Mouse (Mus musculus): ENCODE measurements around the gene Pcdh17. TPM values are rescaled to one million over a fixed set of nuclear protein-coding genes. Genes with fewer than 3 reads are reported as not detected.

The Pcdh17 gene
- polyA plus RNA-seq, 1 experiment from 2014 or later: 5.3 TPM

DNA sequence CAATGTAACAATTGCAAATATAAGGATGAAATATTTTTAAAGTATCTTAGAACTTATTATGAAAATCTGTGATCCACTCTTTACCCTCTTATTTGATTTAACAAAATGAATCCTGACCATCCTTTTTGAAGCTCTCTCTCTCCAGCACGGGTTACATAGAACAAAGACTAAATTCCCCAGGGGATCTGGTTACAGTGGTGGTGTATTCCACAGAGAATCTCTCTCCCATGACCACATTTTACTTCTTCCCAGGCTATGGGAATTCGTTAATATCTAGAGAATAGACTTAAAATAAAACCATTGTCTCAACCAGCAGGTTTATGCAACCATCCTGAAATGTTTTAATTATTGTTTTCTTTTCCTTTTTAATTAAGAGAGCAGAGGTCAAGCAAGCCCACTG is 89.0 kb downstream of the Pcdh17 start:
- Histone ChIP-seq H3K27ac (no peak overlapping the region), H3K4me2 (no peak overlapping the region), H3K9me3 (no peaks in the 10 kb centered on the region), H3K27me3 (no peaks in the 10 kb centered on the region), H3K36me3 (no peaks in the 10 kb centered on the region), H3K9ac (no peak overlapping the region), H3K4me3 (no peak overlapping the region), H3K4me1 (no peaks in the 10 kb centered on the region)
- 52% methylated on average over 2 of the region's 2 CpGs for WGBS
- ATAC-seq (ENCODE audit: insufficient number of reproducible peaks, low FRiP score, low TSS enrichment, low read depth): no peak

DNA sequence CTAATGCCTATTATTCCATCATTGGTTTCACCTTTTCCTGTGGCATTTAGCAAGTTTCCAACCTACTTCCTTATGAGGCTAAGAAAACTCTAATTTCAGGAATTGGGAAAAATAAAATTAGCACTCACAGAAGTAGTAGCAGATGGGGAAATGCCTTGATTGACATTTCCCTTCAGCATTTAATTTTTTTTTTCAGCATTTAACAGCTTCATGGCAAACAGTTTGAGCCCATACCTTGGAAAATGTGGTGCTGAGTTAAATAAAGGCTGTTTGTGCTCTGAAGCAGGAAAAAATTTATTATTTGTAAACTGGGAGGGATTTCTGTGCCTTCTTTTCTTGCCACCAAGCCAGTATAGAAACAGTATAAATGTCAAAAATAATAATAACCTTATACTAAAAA is 91.9 kb downstream of the Pcdh17 start:
- Histone ChIP-seq H3K9ac (no peak overlapping the region), H3K4me2 (no peak overlapping the region), H3K27ac (no peak overlapping the region), H3K27me3 (no peaks in the 10 kb centered on the region), H3K4me1 (no peaks in the 10 kb centered on the region), H3K4me3 (no peak overlapping the region), H3K9me3 (no peaks in the 10 kb centered on the region), H3K36me3 (no peaks in the 10 kb centered on the region)
- ATAC-seq (ENCODE audit: insufficient number of reproducible peaks, low FRiP score, low TSS enrichment, low read depth): no peak

DNA sequence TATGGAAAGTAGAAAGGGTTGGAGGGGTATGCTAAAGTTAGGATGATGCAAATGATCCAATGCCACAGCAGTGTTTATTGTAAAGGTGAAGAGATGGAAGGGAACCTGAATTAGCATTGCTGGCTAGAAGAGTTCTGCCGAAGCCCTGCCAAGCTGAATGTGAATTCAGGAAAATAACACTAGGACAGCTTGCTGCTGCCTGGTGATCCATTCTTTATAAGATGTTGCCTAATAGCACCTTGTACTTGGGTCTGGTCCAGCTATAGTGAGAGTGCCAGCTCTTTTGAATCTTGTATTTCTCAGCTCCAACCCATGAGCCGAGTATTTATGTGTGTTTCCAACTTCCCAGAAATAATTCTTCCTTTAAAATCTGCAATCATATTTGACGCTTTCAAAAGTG is 98.5 kb downstream of the Pcdh17 start:
- Histone ChIP-seq H3K27me3 (no peaks in the 10 kb centered on the region), H3K9me3 (no peaks in the 10 kb centered on the region), H3K4me3 (no peak overlapping the region), H3K27ac (no peak overlapping the region), H3K9ac (no peak overlapping the region), H3K36me3 (no peaks in the 10 kb centered on the region), H3K4me2 (no peak overlapping the region), H3K4me1 (no peaks in the 10 kb centered on the region)
- ATAC-seq (ENCODE audit: insufficient number of reproducible peaks, low FRiP score, low TSS enrichment, low read depth): no peak
- 70% methylated on average over 3 of the region's 3 CpGs for WGBS

DNA sequence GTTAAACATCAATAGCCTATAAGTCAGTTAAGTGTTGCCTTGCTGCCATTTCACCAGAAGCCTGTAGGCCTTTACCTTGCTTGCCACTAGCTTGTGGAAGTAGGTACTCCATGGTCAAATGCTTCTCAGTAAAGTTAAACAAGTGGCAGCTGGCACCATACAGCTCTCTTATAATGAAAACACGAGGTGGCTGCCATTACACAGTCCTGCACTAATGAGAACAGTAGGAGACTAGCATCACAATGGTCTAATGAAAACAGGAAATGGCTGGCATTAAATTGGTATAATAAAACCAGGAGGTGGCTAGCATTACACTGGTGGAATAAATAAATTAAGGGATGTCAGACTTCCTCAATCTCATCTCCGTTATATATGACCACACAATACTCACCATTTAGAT is 102.6 kb downstream of the Pcdh17 start:
- 31% methylated on average over 2 of the region's 2 CpGs for WGBS
- H3K36me3 ChIP-seq: no peaks in the 10 kb centered on the region
- no peaks in the 10 kb centered on the region for H3K4me1 ChIP-seq
- H3K9me3 ChIP-seq: no peaks in the 10 kb centered on the region
- no peak overlapping the region for H3K4me3 ChIP-seq
- ATAC-seq (ENCODE audit: insufficient number of reproducible peaks, low FRiP score, low TSS enrichment, low read depth): no peak
- H3K27me3 ChIP-seq: no peaks in the 10 kb centered on the region
- no peak overlapping the region for H3K27ac ChIP-seq
- no peak overlapping the region for H3K4me2 ChIP-seq
- H3K9ac ChIP-seq: no peak overlapping the region

DNA sequence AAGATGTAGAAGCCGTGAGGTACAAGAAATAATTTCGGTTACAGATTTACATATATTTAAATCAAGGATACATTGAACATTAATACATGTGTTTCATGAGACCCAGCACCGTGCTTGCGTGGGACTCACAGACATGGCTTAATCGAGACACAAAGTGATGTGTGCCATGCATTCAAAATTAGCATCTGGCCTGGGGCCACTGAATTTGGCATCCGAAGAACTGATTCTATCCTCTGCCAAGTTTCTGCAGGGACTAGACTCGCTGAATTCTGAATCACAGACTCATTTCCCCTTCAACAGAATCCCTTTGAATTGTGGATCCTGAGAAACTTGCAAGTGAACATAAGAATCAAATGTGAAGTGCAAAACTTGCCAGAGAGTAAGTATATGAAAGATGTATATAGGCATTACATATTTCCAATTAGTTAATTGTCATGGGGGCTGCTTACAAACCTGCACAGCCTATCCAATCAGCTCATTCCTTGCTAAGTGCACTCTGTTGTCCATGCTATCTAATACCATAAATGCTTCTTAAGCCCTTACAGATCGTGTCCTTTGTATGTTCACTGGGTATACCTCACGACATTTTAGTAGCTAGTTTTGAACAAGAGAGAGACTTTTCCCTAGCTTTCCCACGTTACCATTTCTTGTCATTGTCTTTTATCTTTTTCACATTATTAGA is 104.3 kb downstream of the Pcdh17 start:
- Histone ChIP-seq H3K4me3 (no peak overlapping the region), H3K9me3 (no peaks in the 10 kb centered on the region), H3K9ac (no peak overlapping the region), H3K4me1 (no peaks in the 10 kb centered on the region), H3K36me3 (no peaks in the 10 kb centered on the region), H3K4me2 (no peak overlapping the region), H3K27me3 (no peaks in the 10 kb centered on the region), H3K27ac (no peak overlapping the region)
- 74% methylated on average over 10 of the region's 10 CpGs for WGBS
- ATAC-seq (ENCODE audit: insufficient number of reproducible peaks, low FRiP score, low TSS enrichment, low read depth): no peak

DNA sequence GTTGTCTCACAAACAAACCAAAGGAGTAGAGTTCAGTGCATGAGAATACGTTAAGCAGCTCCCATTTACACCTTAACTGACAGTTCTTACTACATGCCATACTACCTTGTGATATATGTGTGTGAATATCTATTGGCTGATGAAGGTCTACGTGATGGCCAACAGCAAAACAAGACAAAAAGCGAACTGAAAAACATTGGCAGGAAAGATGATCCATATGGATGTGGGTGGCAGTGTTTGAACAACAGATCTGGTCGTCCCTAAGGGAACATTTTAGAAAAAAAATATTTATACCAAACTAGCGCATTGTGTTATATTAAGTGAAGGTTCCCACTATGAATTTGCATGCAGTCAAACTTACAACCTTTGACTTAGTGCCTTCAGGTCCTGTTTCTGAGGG is 108.2 kb downstream of the Pcdh17 start:
- WGBS: 83% methylated on average over 5 of the region's 5 CpGs

DNA sequence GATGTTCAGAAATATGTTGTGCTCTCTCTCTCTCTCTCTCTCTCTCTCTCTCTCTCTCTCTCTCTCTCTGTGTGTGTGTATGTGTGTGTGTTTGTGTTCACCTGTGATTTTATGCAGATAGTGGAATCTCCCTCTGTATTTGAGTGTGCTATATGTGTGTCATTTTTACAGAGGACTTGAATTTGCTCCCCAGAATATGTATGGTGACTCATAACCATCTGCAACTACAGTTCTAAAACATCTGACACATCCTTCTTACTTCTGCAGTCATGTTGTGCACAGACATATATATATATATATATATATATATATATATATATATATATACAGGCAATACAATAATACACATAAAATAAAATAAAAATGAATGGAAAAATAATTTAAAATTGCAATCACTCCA is 127.7 kb downstream of the Pcdh17 start:
- no peaks in the 10 kb centered on the region for H3K9me3 ChIP-seq
- no peaks in the 10 kb centered on the region for H3K36me3 ChIP-seq
- no peaks in the 10 kb centered on the region for H3K4me1 ChIP-seq
- H3K9ac ChIP-seq: no peak overlapping the region
- H3K27me3 ChIP-seq: no peaks in the 10 kb centered on the region
- H3K4me2 ChIP-seq: no peak overlapping the region
- no peak overlapping the region for H3K27ac ChIP-seq
- H3K4me3 ChIP-seq: no peak overlapping the region
- ATAC-seq (ENCODE audit: insufficient number of reproducible peaks, low FRiP score, low TSS enrichment, low read depth): no peak

More for the DNA sequence above, 108.2 kb downstream of the Pcdh17 start:
- no peak for ATAC-seq (ENCODE audit: insufficient number of reproducible peaks, low FRiP score, low TSS enrichment, low read depth)
- Histone ChIP-seq H3K4me2 (no peak overlapping the region), H3K27me3 (no peaks in the 10 kb centered on the region), H3K4me1 (no peaks in the 10 kb centered on the region), H3K27ac (no peak overlapping the region), H3K9ac (no peak overlapping the region), H3K36me3 (no peaks in the 10 kb centered on the region), H3K9me3 (no peaks in the 10 kb centered on the region), H3K4me3 (no peak overlapping the region)
